Mouse (Mus musculus) heart, postnatal 25 days (tissue): Measurements from ENCODE around the gene Sltm. TPM values are rescaled to one million over a fixed set of nuclear protein-coding genes. Genes with fewer than 3 reads are reported as not detected.
"Not testable (repeated sequence)": the region's sequence is repeated elsewhere in the genome, so short reads cannot be mapped to it uniquely, and the experiment has no call there.

Experiments
- DNase-seq: peaks from one replicate; pipeline ENCODE4 v3.0.0; 2022; ENCODE audit warnings: low spot score
- intact Hi-C: fragments of 180-260 bp; cut with DNase I; formaldehyde crosslinking; loops from one replicate; pipeline ENCODE4 v1.15.1; 2025
- total RNA-seq, 2 experiments: library from RNA; stranded (reverse); gene quantifications; 2 replicates each; pipeline ENCODE4 v1.2.3; 2021

Gene Sltm
- total RNA-seq, 2 experiments from 2014 or later, result 19.9 to 20.8 TPM

DNA sequence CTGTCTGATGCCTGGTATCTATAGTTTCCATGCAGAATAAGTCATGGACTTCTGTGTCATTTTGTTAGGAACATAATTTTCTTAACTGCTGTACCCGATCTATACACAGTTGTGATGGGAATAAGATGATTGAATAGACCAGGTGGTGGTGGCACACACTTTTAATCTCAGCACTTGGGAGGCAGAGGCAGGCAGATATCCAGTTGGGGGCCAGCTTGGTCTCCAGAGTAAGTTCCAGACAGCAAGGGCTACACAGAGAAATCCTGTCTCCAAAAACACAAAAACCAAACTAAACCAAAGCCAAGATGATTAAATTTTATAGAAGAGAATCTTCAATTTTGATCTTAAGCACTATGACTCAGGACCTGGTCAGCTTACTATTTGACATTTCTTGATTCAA, 2.3 kb downstream of the Sltm start:
- no peak for DNase-seq
- intact Hi-C loops, result no loop called here

DNA sequence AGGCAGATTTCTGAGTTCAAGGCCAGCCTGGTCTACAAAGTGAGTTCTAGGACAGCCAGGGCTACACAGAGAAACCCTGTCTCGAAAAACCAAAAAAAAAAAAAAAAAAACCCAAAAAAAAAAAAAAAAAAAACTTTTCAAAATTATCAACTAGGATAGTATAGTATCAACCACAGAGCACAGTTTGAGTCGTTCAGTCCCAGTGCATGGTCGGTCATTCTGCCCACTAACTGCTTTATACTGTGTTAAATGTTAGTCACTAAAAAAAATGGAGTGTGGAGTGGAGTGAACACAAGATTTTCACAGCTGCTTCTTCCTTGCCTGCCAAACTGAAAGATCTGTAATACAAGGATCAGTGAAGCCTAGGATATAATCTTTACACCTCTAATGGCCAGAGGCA, 4.0 kb downstream of the Sltm start:
- intact Hi-C loops, DNase-seq: not testable (repeated sequence)

DNA sequence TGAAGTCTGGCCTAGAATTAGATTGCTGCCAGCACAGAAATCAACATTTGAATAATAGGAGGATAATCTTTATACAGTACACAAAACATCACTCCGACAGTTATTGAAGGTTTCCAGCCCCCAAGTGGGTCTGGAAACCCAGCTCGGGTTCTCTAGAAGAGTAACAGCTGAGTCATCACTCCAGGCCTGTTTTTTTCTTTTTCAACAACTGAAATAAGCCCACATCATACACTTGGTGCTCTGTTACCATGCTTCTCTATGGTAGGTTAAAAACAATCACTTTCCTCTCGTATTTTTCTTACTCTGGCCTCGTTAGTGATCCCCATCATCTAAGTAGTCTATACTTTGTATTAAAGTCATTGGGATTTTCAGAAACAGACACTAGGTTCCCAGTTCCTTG, 5.8 kb downstream of the Sltm start:
- DNase-seq, result no peak
- intact Hi-C loops, result no loop called here

DNA sequence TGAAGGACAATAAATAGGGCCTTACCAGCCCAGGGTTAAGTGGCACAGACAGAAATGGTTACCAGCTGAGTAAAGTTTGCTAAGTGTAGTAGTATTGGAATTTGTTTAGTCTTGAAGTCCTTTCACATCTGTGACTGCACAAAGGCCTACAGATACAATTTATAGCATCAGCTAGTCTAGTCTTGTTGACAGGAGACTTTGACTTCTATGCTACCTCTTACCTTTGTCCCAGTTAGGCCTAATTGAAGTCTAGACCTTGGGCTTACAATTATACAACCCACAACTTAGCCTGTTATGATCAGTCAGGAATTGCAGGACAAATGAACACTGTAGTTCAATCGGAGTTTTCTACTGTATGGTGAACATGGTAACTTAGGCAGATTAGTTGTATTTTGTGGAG, 9.0 kb downstream of the Sltm start:
- DNase-seq, result no peak
- intact Hi-C loops, result no loop called here

DNA sequence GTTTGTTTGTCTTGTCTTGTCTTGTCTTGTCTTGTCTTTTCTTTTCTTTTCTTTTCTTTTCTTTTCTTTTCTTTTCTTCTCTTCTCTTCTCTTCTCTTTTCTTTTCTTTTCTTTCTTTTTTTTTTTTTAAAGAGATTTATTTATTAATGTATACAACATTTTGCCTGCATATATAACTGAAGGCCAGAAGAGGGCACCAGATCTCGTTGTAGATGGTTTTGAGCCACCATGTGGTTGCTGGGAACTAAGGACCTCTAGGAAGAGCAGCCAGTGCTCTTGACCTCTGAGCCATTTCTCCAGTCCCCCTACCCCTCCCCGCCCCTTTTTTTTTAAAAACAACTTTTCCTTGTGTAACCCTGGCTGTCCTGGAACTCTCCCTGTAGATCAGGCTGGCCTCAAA, 9.7 kb downstream of the Sltm start:
- intact Hi-C loops, DNase-seq: not testable (repeated sequence)

DNA sequence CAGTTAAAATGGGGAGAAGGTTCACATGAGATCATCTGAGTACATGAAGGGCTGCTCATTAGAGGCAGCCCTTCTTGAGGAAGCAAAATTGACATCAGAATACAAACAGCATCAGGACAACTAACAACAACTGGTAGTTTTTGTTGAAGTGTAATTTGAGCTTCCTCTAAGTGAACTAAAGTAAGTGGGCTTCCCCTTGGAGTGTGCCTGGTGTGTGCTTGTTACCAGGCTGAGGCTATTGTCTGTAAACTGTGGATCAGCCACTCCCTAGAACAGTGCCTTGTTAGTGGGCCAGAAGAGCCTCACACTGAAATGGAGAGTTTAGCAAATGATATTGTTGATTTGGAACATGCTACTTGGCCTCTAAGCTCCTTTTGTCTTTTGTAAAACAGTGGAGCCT, 12.9 kb downstream of the Sltm start:
- no peak for DNase-seq
- intact Hi-C loops, result no loop called here

DNA sequence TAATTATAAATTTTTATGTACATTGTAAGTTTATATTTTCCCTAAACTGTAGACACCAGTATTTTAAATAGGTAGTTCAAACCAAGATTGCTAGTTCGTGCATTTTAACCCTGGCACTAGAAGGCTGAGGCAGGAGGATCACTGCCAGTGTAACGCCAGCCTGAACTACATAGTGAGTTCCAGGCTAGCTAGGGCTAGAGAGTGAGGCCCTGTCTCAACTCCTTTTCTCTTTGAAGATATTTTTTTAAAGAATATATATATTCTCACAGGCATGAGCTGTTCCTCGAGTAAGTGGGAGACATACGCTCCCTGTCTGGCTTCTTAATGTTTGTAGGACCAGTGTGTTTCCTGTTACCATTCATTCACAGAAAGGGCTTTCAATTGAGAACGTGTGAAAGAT, 14.2 kb downstream of the Sltm start:
- no peak for DNase-seq
- intact Hi-C loops, result no loop called here

DNA sequence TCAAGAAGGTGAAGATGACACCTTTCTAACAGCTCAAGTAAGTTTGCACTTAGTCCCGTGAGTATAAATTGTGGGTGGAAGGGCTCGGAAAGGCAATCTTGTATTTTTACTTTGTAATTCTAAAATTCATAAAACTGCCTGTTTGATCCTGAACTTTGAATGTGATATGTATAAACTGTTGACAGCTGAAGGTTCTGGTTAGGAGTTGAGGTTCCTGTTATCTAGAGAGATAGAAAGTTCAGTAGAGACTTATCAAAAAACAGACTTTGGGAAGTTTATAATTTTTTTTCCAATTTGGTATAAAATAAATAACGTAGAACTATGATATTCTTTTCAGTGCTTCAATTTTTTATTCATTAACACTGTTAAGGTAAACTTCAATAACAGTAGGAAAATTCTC, 20.3 kb downstream of the Sltm start:
- no peak for DNase-seq
- intact Hi-C loops, result no loop called here

DNA sequence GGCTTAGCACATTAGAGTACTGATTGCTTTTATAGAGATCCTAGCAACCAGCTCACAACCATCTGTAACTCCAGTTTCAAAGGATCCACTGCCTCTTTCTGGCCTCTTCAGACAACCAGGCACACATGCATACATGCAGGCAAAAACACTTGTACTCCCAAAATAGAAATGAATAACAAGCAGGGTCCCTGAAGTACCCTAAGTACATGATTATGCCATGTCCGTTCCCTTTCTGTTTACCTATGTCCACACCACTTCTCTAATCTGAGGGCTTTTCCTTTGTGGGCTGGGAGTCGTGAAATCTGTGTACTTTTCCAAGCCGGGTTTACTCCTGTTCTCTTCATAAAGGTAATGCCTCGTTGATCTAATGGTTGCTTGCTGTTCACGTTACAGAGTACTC, 25.1 kb downstream of the Sltm start:
- intact Hi-C loops, result no loop called here
- no peak for DNase-seq

DNA sequence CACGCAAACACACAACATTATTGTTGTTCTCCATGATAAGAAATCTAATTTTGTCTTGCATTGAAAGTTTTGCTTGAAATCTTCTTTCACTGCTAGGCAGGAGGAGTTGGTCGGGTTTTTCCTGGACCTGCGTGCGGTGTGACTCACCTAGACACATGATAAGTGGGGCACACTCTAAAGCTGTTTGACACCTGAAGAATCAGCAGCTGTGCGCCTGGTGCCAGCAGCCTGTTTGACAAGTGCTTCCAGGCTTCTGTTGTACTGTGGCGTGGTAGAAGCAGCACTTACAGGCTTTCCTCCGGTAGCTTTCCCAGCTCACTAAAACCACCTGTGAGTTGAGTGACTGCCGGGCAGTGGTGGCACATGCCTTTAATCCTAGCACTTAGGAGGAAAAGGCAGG, 27.8 kb downstream of the Sltm start:
- DNase-seq, result no peak
- intact Hi-C loops, result no loop called here

DNA sequence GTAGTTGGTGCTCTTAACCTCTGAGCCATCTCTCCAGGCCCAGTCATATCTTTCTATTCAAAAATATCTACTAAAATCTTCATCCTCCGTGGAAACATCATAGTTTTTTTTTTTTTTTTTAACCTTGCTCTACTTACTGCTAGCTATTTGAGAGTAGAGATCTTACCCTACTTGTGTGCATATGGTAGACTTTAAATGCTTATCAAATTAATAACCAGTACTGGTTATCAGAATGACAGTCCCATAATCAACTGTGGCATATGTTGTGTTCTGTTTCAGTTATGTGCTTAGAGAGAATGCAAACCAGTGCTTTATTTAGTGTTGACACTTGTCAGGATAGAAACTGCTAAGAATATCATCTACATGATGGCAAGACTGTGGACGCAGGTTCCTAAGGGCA, 35.6 kb downstream of the Sltm start:
- DNase-seq, result no peak
- intact Hi-C loops, result no loop called here

DNA sequence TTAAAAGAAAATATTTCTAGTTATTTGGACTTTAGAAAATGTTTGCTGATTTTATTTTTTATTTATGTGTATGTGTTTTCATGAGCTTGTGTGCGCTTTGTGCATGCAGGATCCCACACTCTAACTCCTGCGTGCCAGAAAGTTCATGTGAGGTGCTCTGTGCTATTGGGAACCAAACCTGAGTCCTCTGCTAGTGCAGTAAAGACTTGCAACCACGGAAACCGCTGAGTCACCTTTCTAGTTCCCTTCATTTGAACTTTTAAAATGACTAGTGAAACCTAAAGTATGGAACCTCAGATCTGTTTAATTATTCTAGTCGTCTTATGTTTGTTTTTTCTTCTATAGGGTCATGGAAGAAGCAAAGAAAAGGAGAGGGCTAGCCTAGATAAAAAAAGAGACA, 38.4 kb downstream of the Sltm start:
- DNase-seq, result no peak
- intact Hi-C loops, result loop anchor here (10.0 kb wide), 1 partner anchor 136 kb away; no protein-coding TSS in a partner anchor

DNA sequence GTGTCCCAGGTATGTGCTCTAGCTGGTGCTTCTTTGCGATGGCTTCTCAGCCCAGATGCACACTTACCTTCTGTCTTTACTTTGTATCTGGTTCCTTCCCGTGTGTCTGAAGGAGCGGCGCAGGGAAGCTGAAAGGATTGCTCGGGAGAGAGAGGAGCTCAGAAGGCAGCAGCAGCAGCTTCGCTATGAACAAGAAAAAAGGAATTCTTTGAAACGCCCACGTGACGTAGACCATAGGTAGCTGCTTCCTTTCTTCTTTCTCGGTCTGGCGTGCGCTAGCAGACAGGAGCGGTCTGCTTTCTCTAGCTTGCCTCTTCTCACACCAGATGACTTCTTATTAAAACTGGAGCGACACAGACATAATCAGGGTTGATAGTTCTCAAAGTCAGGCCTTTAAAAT, 42.1 kb downstream of the Sltm start:
- intact Hi-C loops, result loop anchor here (10.0 kb wide), 1 partner anchor 140 kb away; no protein-coding TSS in a partner anchor
- no peak for DNase-seq

DNA sequence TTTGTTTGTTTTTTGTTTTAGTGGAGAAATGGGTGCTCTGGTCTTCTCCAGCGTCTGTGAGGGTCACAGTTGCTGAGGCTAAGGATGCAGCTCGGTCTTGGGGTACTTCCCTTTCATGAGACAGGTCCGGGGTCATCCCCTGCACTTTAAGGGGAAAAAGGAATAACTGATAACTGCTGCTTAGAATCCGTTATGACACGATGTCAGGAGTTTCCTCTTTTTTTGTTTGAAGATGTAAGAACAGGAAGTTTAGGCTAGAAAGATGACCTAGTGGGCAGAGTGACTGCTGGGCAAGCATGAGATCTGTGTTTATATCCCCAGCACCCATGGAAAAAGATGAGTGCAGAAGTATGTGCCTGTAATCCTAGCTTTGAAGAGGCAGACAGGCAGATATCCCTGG, 42.6 kb downstream of the Sltm start:
- intact Hi-C loops, result loop anchor here (10.0 kb wide), 1 partner anchor 140 kb away; no protein-coding TSS in a partner anchor
- no peak for DNase-seq

DNA sequence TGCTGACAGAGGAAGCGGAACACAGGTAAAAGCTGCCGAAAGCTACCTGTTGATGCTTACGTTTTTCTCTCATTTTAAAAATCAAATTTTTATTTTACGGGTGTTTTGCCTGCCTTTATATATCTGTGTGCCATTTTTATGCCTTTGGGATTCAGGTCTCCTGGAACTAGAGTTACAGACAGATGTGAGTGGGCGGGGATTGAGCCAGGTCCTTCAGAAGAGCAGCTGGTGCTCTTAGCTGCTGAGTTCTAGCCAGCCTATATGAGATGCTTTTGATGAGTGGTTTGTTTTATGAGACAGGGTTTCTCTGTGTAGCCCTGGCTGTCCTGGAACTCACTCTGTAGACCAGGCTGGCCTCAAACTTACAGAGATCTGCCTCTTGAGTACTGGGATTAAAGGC, 44.6 kb downstream of the Sltm start:
- intact Hi-C loops, result loop anchor here (10.0 kb wide), 1 partner anchor 142 kb away; no protein-coding TSS in a partner anchor

DNA sequence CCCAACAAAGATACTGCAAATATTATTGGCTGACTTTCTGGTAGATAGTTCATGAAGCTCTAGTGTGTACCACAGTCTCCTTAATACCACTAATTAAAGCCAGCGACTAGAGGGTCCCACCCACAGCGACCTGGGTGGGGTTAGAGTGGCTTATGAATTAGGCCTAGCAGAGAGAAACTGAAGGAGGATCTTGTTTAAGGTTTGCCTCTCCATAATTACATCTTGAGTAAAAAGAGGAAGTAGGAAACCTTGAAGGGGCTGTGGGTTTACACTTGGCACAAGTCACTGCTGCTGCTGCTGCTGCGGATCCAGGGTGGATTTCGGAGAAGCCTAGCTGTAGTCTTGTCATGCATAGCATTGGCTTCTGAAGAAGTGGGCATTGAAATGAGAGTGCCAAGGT, 48.2 kb downstream of the Sltm start:
- intact Hi-C loops, result no loop called here
- DNase-seq, result no peak

More for the DNA sequence above, 44.6 kb downstream of the Sltm start:
- no peak for DNase-seq

DNA sequence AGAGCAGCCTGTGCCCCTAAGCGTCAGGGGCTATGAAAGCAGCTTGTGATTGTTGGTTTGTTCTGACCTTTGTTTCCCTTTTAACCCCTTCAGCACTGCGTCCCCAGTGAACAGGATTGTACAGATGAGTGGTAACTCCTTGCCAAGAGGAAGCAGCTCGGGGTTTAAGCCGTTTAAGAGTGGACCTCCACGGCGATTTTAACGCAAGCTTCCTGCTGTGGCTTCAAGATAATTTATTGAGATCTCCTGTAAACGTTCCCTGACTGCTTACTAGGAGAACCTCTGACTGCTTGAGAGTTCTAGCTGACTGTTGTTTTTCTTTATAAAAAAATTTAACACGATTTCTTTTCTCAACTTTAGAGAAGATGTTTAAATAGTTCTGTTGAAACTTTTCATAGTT, 48.9 kb downstream of the Sltm start:
- intact Hi-C loops, result no loop called here
- DNase-seq, result no peak

DNA sequence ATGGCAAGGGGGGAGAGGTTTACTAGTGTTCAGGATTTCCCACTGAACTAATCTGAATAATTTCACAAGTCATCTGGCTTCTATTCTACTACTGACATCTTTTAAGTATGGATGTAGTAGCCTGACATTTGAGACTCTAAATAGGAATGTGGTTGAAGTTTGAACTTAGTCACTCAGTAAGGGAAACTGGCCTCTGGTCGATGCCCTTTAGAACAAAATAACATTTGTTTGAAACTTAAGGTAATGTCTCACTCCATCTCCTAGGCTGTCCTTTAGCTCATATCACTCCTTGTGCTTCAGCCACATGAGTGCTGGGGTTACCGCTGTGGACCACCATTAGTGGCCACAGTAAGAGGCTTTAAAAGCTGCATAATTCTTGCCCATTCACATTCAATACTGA, 55.7 kb downstream of the Sltm start:
- no peak for DNase-seq
- intact Hi-C loops, result no loop called here

DNA sequence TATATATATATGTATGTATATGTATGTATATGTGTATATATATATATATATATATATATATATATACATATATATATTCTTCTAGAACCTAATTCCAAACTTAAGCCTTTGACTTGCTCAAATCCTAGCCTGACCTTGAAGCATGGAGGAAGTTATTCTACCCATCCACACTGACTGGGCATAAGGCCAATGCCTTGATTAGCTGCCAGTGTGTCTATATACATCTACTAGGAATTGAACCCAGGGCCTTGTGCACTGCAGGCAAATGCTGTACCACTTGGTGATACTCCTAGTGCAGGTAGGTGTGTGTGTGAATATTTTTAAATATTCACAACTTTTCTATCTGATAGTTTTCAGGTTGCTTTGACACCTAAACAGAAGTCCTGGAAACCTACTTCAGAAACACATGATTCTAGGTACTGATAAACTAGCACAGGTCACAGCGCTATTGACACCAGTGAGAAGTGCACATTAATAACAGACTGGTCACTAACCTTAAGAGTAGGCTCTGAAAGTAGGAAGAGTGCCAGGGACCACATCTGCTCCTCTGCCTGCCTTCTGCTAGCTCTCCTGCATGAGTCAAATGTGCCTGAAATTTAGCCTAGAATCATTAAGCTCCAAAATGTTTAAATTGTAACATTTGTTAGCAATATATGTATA, 59.8 kb downstream of the Sltm start:
- intact Hi-C loops, result no loop called here
- no peak for DNase-seq

DNA sequence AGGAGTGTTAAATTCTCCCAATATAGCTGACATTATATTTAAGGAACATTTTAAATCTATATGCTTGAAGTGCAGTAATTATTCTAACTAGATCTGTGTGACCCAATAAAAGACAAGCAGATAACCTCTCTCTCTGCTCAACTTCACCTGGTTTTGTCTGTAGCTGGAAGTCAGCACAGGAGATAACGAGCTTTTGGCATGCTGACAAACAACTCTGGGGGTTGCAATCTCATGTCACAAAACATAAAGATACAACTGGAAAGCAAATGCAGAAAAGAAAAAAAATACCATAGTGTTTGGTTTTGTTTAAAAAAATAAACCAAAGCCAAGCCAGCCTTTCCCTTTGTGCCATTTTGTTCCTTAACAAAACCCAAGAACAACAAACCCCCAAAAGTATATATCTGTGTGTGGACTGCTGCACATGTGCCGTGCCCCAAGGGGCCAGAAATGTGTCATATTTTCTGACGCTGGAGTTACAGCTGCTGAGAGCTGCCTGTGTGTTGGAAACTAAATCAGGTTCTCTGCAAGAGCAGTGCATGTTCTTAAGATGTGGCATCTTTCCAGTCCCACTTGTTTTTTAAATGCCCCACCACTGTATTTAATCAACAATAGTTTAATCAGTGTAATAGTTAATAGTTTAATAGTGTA, 68.6 kb downstream of the Sltm start:
- DNase-seq, result no peak
- intact Hi-C loops, result no loop called here

DNA sequence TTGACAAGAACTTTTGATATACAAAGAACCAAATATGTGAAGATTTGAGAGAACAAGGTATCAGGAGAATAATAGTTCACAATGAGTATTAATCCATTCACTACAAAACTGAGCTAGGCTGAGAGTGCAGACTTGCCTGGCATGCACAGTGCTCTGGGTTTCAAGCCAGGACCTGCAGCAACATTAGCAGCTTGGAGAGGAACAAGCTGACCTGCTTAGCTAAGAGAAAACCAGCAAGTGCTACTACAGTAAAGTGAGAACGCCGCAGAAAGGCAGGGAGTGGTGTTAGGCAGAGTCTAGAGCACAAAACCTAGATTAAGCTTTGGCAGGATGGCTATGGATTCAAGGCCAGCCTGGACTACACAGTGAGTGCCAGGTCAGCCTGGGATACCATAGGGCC, 87.2 kb downstream of the Sltm start:
- DNase-seq, result no peak
- intact Hi-C loops, result no loop called here

DNA sequence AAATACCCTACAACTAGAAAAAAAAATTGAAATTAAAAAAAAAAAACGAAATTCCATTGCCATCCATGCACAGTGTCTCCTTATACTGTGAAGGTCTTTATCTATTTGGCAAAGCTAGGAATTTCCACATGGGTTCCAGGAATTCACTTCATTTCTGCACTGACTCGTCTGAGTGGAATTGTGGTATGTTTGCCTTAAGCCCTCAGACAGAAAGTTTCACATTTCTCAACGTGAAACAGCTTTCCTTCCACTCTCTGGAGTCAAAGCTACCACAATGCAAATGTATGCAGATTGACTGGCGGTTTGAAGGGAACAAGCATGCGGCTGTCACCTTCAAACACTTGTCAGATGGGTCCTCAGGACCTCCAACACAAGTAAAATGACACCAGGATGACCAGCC, 89.1 kb downstream of the Sltm start:
- no peak for DNase-seq
- intact Hi-C loops, result no loop called here
